Mouse (Mus musculus): ENCODE data around the gene Naa25. TPM values are rescaled to one million over a fixed set of nuclear protein-coding genes. Genes with fewer than 3 reads are reported as not detected.

The Naa25 gene
- polyA plus RNA-seq, 1 experiment from 2014 or later: 40.6 TPM

- Histone ChIP-seq H3K36me3 (0 out of 2 replicates have a peak, but pooled peaks cover 5% of the 10 kb centered on the region), H3K27ac (replicated peaks) (peak overlapping the region; percentile 95), H3K27me3 (no peaks in the 10 kb centered on the region), H3K9ac (no peak overlapping the region), H3K4me1 (peaks cover 37% of the 10 kb centered on the region), H3K9me3 (replicated peaks) (no peaks in the 10 kb centered on the region), H3K4me2 (replicated peaks) (no peak overlapping the region), H3K4me3 (replicated peaks) (no peak overlapping the region)
- no peak for ATAC-seq (ENCODE audit: insufficient number of reproducible peaks, low FRiP score, low TSS enrichment, low read depth)
- 64% methylated on average over 3 of the region's 3 CpGs for WGBS
Measured at GRCm38 (mm10) chr5:121454503-121454782, 56.7 kb downstream of the Naa25 start.

- no peak for ATAC-seq (ENCODE audit: insufficient number of reproducible peaks, low FRiP score, low TSS enrichment, low read depth)
- Histone ChIP-seq H3K4me2 (replicated peaks) (no peak overlapping the region), H3K4me1 (peaks cover 30% of the 10 kb centered on the region), H3K9ac (no peak overlapping the region), H3K4me3 (replicated peaks) (no peak overlapping the region), H3K27me3 (no peaks in the 10 kb centered on the region), H3K36me3 (no peaks in the 10 kb centered on the region), H3K27ac (replicated peaks) (0 out of 2 replicates have a peak overlapping the region, but pooled peaks have one; percentile 17), H3K9me3 (replicated peaks) (no peaks in the 10 kb centered on the region)
- WGBS: 59% methylated on average over 9 of the region's 9 CpGs
Measured at GRCm38 (mm10) chr5:121455510-121456265, 58.0 kb downstream of the Naa25 start.

- Histone ChIP-seq H3K4me2 (replicated peaks) (no peak overlapping the region), H3K9me3 (replicated peaks) (no peaks in the 10 kb centered on the region), H3K36me3 (no peaks in the 10 kb centered on the region), H3K27me3 (no peaks in the 10 kb centered on the region), H3K4me3 (replicated peaks) (no peak overlapping the region), H3K9ac (no peak overlapping the region), H3K27ac (replicated peaks) (no peak overlapping the region), H3K4me1 (no peaks in the 10 kb centered on the region)
- ATAC-seq (ENCODE audit: insufficient number of reproducible peaks, low FRiP score, low TSS enrichment, low read depth): no peak
- WGBS: 41% methylated on average over 4 of the region's 4 CpGs
Measured at GRCm38 (mm10) chr5:121461339-121462170, 63.8 kb downstream of the Naa25 start.

- H3K27ac ChIP-seq (replicated peaks): no peak overlapping the region
- H3K4me3 ChIP-seq (replicated peaks): no peak overlapping the region
- H3K27me3 ChIP-seq: no peaks in the 10 kb centered on the region
- H3K9ac ChIP-seq: no peak overlapping the region
- H3K9me3 ChIP-seq (replicated peaks): no peaks in the 10 kb centered on the region
- no peak for ATAC-seq (ENCODE audit: insufficient number of reproducible peaks, low FRiP score, low TSS enrichment, low read depth)
- no peaks in the 10 kb centered on the region for H3K36me3 ChIP-seq
- H3K4me2 ChIP-seq (replicated peaks): no peak overlapping the region
- no peaks in the 10 kb centered on the region for H3K4me1 ChIP-seq
- 3% methylated on average over 1 of the region's 1 CpGs for WGBS
Measured at GRCm38 (mm10) chr5:121462171-121462502, 64.4 kb downstream of the Naa25 start.

- H3K27ac ChIP-seq (replicated peaks): no peak overlapping the region
- H3K9ac ChIP-seq: no peak overlapping the region
- H3K4me2 ChIP-seq (replicated peaks): no peak overlapping the region
- H3K36me3 ChIP-seq: no peaks in the 10 kb centered on the region
- WGBS: 56% methylated on average over 5 of the region's 5 CpGs
- H3K4me1 ChIP-seq: no peaks in the 10 kb centered on the region
- no peak overlapping the region for H3K4me3 ChIP-seq (replicated peaks)
- ATAC-seq (ENCODE audit: insufficient number of reproducible peaks, low FRiP score, low TSS enrichment, low read depth): no peak
- no peaks in the 10 kb centered on the region for H3K9me3 ChIP-seq (replicated peaks)
- H3K27me3 ChIP-seq: no peaks in the 10 kb centered on the region
Measured at GRCm38 (mm10) chr5:121462967-121463366, 65.2 kb downstream of the Naa25 start.

- H3K4me2 ChIP-seq (replicated peaks): no peak overlapping the region
- no peaks in the 10 kb centered on the region for H3K27me3 ChIP-seq
- ATAC-seq (ENCODE audit: insufficient number of reproducible peaks, low FRiP score, low TSS enrichment, low read depth): no peak
- H3K4me3 ChIP-seq (replicated peaks): no peak overlapping the region
- no peak overlapping the region for H3K9ac ChIP-seq
- 57% methylated on average over 5 of the region's 5 CpGs for WGBS
- no peaks in the 10 kb centered on the region for H3K4me1 ChIP-seq
- H3K27ac ChIP-seq (replicated peaks): no peak overlapping the region
- H3K36me3 ChIP-seq: no peaks in the 10 kb centered on the region
- no peaks in the 10 kb centered on the region for H3K9me3 ChIP-seq (replicated peaks)
Measured at GRCm38 (mm10) chr5:121463601-121464250, 66.0 kb downstream of the Naa25 start.

GRCm38 (mm10) chr5:121469566-121469965, 71.8 kb downstream of the Naa25 start:
- no peaks in the 10 kb centered on the region for H3K36me3 ChIP-seq
- H3K4me3 ChIP-seq (replicated peaks): no peak overlapping the region
- no peak for ATAC-seq (ENCODE audit: insufficient number of reproducible peaks, low FRiP score, low TSS enrichment, low read depth)
- no peaks in the 10 kb centered on the region for H3K27me3 ChIP-seq
- no peak overlapping the region for H3K4me2 ChIP-seq (replicated peaks)
- H3K4me1 ChIP-seq: no peaks in the 10 kb centered on the region
- WGBS: 43% methylated on average over 3 of the region's 3 CpGs
- no peak overlapping the region for H3K9ac ChIP-seq
- no peaks in the 10 kb centered on the region for H3K9me3 ChIP-seq (replicated peaks)
- H3K27ac ChIP-seq (replicated peaks): no peak overlapping the region

- no peak overlapping the region for H3K4me3 ChIP-seq (replicated peaks)
- no peak for ATAC-seq (ENCODE audit: insufficient number of reproducible peaks, low FRiP score, low TSS enrichment, low read depth)
- WGBS: 88% methylated on average over 2 of the region's 2 CpGs
Measured at GRCm38 (mm10) chr5:121472411-121472810, 74.7 kb downstream of the Naa25 start.

GRCm38 (mm10) chr5:121474610-121475009, 76.9 kb downstream of the Naa25 start:
- ATAC-seq (ENCODE audit: insufficient number of reproducible peaks, low FRiP score, low TSS enrichment, low read depth): no peak
- Histone ChIP-seq H3K4me2 (replicated peaks) (no peak overlapping the region), H3K36me3 (no peaks in the 10 kb centered on the region), H3K9me3 (replicated peaks) (no peaks in the 10 kb centered on the region), H3K27ac (replicated peaks) (no peak overlapping the region), H3K4me3 (replicated peaks) (no peak overlapping the region), H3K27me3 (no peaks in the 10 kb centered on the region), H3K4me1 (no peaks in the 10 kb centered on the region), H3K9ac (no peak overlapping the region)
- 62% methylated on average over 7 of the region's 7 CpGs for WGBS

More at GRCm38 (mm10) chr5:121472411-121472810, 74.7 kb downstream of the Naa25 start:
- Histone ChIP-seq H3K4me1 (no peaks in the 10 kb centered on the region), H3K27ac (replicated peaks) (no peak overlapping the region), H3K27me3 (no peaks in the 10 kb centered on the region), H3K9ac (no peak overlapping the region), H3K9me3 (replicated peaks) (no peaks in the 10 kb centered on the region), H3K4me2 (replicated peaks) (no peak overlapping the region), H3K36me3 (no peaks in the 10 kb centered on the region)

- H3K4me1 ChIP-seq: no peaks in the 10 kb centered on the region
- no peak overlapping the region for H3K4me2 ChIP-seq (replicated peaks)
- no peaks in the 10 kb centered on the region for H3K27me3 ChIP-seq
- H3K9ac ChIP-seq: no peak overlapping the region
- H3K36me3 ChIP-seq: no peaks in the 10 kb centered on the region
- H3K27ac ChIP-seq (replicated peaks): no peak overlapping the region
- ATAC-seq (ENCODE audit: insufficient number of reproducible peaks, low FRiP score, low TSS enrichment, low read depth): no peak
- H3K9me3 ChIP-seq (replicated peaks): no peaks in the 10 kb centered on the region
- H3K4me3 ChIP-seq (replicated peaks): no peak overlapping the region
- WGBS: 84% methylated on average over 1 of the region's 1 CpGs
Measured at GRCm38 (mm10) chr5:121476040-121476439, 78.3 kb downstream of the Naa25 start.

- Histone ChIP-seq H3K36me3 (no peaks in the 10 kb centered on the region), H3K27me3 (no peaks in the 10 kb centered on the region), H3K4me2 (replicated peaks) (no peak overlapping the region), H3K4me3 (replicated peaks) (no peak overlapping the region), H3K4me1 (no peaks in the 10 kb centered on the region), H3K9me3 (replicated peaks) (no peaks in the 10 kb centered on the region), H3K27ac (replicated peaks) (no peak overlapping the region), H3K9ac (no peak overlapping the region)
- no peak for ATAC-seq (ENCODE audit: insufficient number of reproducible peaks, low FRiP score, low TSS enrichment, low read depth)
- WGBS: 31% methylated on average over 3 of the region's 3 CpGs
Measured at GRCm38 (mm10) chr5:121477680-121478079, 79.9 kb downstream of the Naa25 start.
